Mouse (Mus musculus): Measurements from ENCODE around the gene Med12l. TPM values are rescaled to one million over a fixed set of nuclear protein-coding genes. Genes with fewer than 3 reads are reported as not detected.

Gene Med12l
- polyA plus RNA-seq, 1 experiment from 2014 or later, result 6.2 TPM

DNA sequence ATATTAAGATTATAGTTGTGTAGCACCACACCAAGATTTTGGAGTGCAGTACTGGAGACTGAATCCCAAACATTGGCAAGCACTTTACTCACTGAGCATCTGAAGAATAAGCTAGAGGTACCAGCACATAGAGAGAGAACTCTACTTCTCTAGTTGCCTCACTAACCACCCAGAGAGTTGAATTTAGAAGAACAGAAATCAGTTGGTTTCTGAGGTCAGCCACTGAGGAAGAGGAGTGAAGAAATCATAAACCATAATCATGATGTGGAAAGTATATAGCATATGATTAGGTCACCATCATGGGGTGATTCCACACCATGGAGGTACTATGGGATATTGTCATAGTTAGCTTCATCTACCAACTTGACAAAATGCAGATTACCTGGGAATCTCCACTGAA is 346.1 kb downstream of the Med12l start:
- no peaks in the 10 kb centered on the region for H3K4me1 ChIP-seq (ENCODE audit: control insufficient read depth, insufficient read depth, low read length)
- H3K4me2 ChIP-seq, result no peak overlapping the region
- no peak overlapping the region for H3K9ac ChIP-seq (ENCODE audit: low read depth, low read length)
- no peaks in the 10 kb centered on the region for H3K27me3 ChIP-seq (ENCODE audit: control insufficient read depth, insufficient read depth, low read length)
- ATAC-seq (replicated peaks; ENCODE audit: insufficient number of reproducible peaks, low FRiP score, low TSS enrichment), result no peak
- H3K9me3 ChIP-seq (replicated peaks; ENCODE audit: control insufficient read depth, low read length), result no peaks in the 10 kb centered on the region
- no peaks in the 10 kb centered on the region for H3K36me3 ChIP-seq (ENCODE audit: control insufficient read depth, insufficient read depth, low read length)
- H3K27ac ChIP-seq (ENCODE audit: low read depth, low read length), result no peak overlapping the region
- H3K4me3 ChIP-seq (ENCODE audit: low read depth, low read length), result no peak overlapping the region

DNA sequence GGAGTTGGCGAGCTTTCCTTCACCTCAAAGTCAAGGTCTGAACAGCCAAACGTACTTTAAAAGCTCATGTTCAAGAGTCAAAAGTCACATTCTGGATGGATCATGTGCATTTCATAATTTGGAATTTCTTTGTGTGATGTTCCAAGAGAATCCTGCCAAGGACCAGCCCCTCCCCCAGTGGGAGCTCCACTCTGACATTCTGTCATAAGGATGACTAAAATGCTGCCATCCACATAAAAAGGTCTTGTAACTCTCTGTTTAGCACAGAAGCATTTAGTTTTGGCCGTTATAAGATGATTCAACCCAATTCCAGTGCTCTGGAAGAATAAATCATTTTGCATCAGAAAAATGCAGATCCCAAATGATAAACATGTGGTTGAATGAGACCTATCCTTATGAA is 348.5 kb downstream of the Med12l start:
- H3K9me3 ChIP-seq (replicated peaks; ENCODE audit: control insufficient read depth, low read length), result no peaks in the 10 kb centered on the region

DNA sequence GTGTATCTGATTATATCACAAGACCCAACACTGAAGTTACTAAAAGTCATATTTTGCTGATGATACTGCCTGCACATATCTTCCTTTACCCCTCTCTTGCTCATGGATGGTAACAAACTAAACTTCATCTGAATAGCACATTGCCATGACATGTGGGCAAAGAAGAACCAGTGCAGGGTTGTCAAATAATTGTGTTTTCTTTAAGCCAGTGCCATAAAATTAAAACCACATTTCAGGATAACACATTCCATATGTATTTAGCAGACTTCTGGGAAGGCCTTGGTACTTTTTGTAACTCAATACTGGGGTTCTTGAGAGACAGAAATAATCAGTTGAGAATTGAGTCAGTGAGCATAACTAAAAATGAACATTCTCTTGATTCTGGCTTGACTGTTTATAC is 354.5 kb downstream of the Med12l start:
- no peaks in the 10 kb centered on the region for H3K36me3 ChIP-seq (ENCODE audit: control insufficient read depth, insufficient read depth, low read length)
- H3K27ac ChIP-seq (ENCODE audit: low read depth, low read length), result no peak overlapping the region
- H3K4me2 ChIP-seq, result no peak overlapping the region
- H3K27me3 ChIP-seq (ENCODE audit: control insufficient read depth, insufficient read depth, low read length), result no peaks in the 10 kb centered on the region
- no peak overlapping the region for H3K9ac ChIP-seq (ENCODE audit: low read depth, low read length)
- H3K4me1 ChIP-seq (ENCODE audit: control insufficient read depth, insufficient read depth, low read length), result no peaks in the 10 kb centered on the region
- H3K9me3 ChIP-seq (replicated peaks; ENCODE audit: control insufficient read depth, low read length), result no peaks in the 10 kb centered on the region
- no peak for ATAC-seq (replicated peaks; ENCODE audit: insufficient number of reproducible peaks, low FRiP score, low TSS enrichment)
- no peak overlapping the region for H3K4me3 ChIP-seq (ENCODE audit: low read depth, low read length)

More for the DNA sequence above, 348.5 kb downstream of the Med12l start:
- no peak for ATAC-seq (replicated peaks; ENCODE audit: insufficient number of reproducible peaks, low FRiP score, low TSS enrichment)
- Histone ChIP-seq H3K4me1 (ENCODE audit: control insufficient read depth, insufficient read depth, low read length) (no peaks in the 10 kb centered on the region), H3K36me3 (ENCODE audit: control insufficient read depth, insufficient read depth, low read length) (no peaks in the 10 kb centered on the region), H3K27ac (ENCODE audit: low read depth, low read length) (no peak overlapping the region), H3K4me2 (no peak overlapping the region), H3K4me3 (ENCODE audit: low read depth, low read length) (no peak overlapping the region), H3K27me3 (ENCODE audit: control insufficient read depth, insufficient read depth, low read length) (no peaks in the 10 kb centered on the region), H3K9ac (ENCODE audit: low read depth, low read length) (no peak overlapping the region)
- WGBS (ENCODE audit: insufficient replicate concordance), result 79% methylated on average over 3 of the region's 3 CpGs

DNA sequence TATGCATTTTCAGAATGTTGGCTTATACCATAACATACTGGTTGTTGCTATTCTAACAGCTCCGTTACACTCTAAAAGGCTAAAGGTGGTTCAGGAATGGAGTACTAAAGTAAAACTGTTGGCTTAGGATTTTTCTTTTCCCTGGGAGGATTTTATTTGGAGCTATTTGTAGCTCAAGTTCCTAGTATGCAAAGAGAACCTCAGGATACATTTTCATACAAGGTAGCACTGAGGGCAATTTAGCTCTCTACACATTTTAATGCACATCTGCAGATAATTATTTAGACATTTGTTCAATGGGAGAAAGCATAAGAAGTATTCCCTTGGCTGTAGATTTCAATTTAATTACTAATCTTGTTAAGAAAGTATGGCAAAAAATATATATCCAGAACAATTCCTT is 356.3 kb downstream of the Med12l start:
- H3K4me2 ChIP-seq, result no peak overlapping the region
- ATAC-seq (replicated peaks; ENCODE audit: insufficient number of reproducible peaks, low FRiP score, low TSS enrichment), result no peak
- H3K9me3 ChIP-seq (replicated peaks; ENCODE audit: control insufficient read depth, low read length), result no peaks in the 10 kb centered on the region
- no peak overlapping the region for H3K9ac ChIP-seq (ENCODE audit: low read depth, low read length)
- no peaks in the 10 kb centered on the region for H3K27me3 ChIP-seq (ENCODE audit: control insufficient read depth, insufficient read depth, low read length)
- H3K27ac ChIP-seq (ENCODE audit: low read depth, low read length), result no peak overlapping the region
- H3K4me1 ChIP-seq (ENCODE audit: control insufficient read depth, insufficient read depth, low read length), result no peaks in the 10 kb centered on the region
- 78% methylated on average over 1 of the region's 1 CpGs for WGBS (ENCODE audit: insufficient replicate concordance)
- H3K36me3 ChIP-seq (ENCODE audit: control insufficient read depth, insufficient read depth, low read length), result no peaks in the 10 kb centered on the region
- H3K4me3 ChIP-seq (ENCODE audit: low read depth, low read length), result no peak overlapping the region

Other genes with a start within 250 kb of the Med12l start
- gene Mindy4b-ps, start 183.5 kb upstream of the Med12l start, polyA plus RNA-seq (2014; fragmentation: Nextera tagmentation; extraction: Ambion mirVana), result not detected in 2 replicates
- 0.09 TPM in 1 of 2 replicates, not detected in the other for gene Clrn1, start 120.5 kb upstream of the Med12l start, polyA plus RNA-seq (2014; fragmentation: Nextera tagmentation; extraction: Ambion mirVana)
- 1.3 TPM in 2 replicates for gene Gpr171, start 96.0 kb downstream of the Med12l start, polyA plus RNA-seq (2014; fragmentation: Nextera tagmentation; extraction: Ambion mirVana)
- 1.4 and 2.9 TPM in 2 replicates for gene P2ry14, start 147.8 kb downstream of the Med12l start, polyA plus RNA-seq (2014; fragmentation: Nextera tagmentation; extraction: Ambion mirVana)
- not detected in 2 replicates for gene Gpr87, start 189.3 kb downstream of the Med12l start, polyA plus RNA-seq (2014; fragmentation: Nextera tagmentation; extraction: Ambion mirVana)
- gene P2ry13, start 205.1 kb downstream of the Med12l start, polyA plus RNA-seq (2014; fragmentation: Nextera tagmentation; extraction: Ambion mirVana), result 0.49 and 0.66 TPM in 2 replicates

All from heart, embryonic 11.5 days (tissue).